Mouse (Mus musculus): Measurements from ENCODE around the gene Cnn3. TPM values are rescaled to one million over a fixed set of nuclear protein-coding genes. Genes with fewer than 3 reads are reported as not detected.

The Cnn3 gene
- polyA plus RNA-seq, 1 experiment from 2014 or later = 436 TPM

DNA sequence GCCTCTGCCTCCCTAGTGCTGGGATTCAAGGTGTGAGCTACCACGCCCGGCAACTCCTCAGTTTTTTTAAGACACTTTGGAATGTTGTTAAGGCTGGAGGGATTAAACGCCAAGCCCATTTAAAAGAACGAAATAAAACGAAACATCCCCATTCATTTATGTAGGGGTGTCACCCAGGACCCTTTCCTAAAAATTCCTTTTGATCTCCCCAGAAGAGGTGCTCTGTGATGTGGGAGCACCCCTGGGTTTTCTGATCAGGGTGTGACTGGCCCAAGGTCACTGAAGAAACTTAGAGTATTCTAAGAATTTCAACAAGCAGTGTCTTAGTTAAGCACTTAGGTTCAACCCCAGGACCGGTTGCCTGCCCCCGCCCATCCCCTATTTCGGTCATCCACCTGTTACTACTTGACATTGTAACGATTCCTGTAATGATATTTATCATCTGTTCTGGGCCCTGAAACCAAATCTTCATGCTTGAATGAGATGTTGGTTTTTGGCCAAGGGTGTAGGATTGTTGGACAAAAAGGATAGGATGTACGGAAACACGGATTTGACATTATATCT, 2.5 kb downstream of the Cnn3 start:
- Histone ChIP-seq H3K4me2 (replicated peaks) (peak overlapping the region; percentile 72), H3K9me3 (ENCODE audit: control insufficient read depth, low read length) (no peaks in the 10 kb centered on the region), H3K4me1 (replicated peaks; ENCODE audit: control insufficient read depth, insufficient read depth, low read length) (peaks cover 43% of the 10 kb centered on the region), H3K4me3 (replicated peaks; ENCODE audit: low read length) (peak overlapping the region; percentile 91), H3K27me3 (ENCODE audit: control insufficient read depth, insufficient read depth, low read length) (no peaks in the 10 kb centered on the region), H3K36me3 (replicated peaks; ENCODE audit: control insufficient read depth, insufficient read depth) (no peaks in the 10 kb centered on the region), H3K27ac (peak overlapping the region; percentile 95), H3K9ac (peak overlapping the region; percentile 98)
- WGBS = 50% methylated on average over 11 of the region's 11 CpGs
- no peak for DNase-seq (ENCODE audit: low spot score)
- no peak for ATAC-seq (ENCODE audit: low FRiP score)

DNA sequence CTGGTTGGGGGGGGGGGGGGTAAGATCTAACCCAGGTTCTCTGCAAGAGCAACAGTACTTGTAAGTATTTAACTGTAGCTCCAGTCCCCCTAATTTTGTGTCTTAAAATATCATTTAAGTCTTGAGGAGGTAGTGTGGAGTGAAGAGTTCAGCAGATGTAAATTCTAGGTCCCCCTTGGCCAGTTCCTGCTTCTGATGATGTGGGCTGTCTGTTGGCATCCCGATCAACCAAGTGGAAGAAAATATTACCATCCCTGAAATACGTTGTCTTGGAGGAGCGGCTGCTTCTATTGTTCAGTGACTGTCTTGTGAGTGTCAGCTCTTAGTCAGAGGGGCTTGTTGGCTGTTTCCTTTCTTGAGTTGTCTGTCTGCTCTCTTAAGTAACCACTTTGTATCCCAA, 3.2 kb downstream of the Cnn3 start:
- Histone ChIP-seq H3K4me3 (replicated peaks; ENCODE audit: low read length) (peak overlapping the region; percentile 91), H3K9me3 (ENCODE audit: control insufficient read depth, low read length) (no peaks in the 10 kb centered on the region), H3K27ac (no peak overlapping the region; the same call in 1 of the 2 replicates), H3K9ac (peak overlapping the region; percentile 42), H3K4me2 (replicated peaks) (peak overlapping the region; percentile 72), H3K36me3 (replicated peaks; ENCODE audit: control insufficient read depth, insufficient read depth) (no peaks in the 10 kb centered on the region), H3K27me3 (ENCODE audit: control insufficient read depth, insufficient read depth, low read length) (no peaks in the 10 kb centered on the region), H3K4me1 (replicated peaks; ENCODE audit: control insufficient read depth, insufficient read depth, low read length) (peaks cover 50% of the 10 kb centered on the region)
- DNase-seq (ENCODE audit: low spot score) (no peak), ATAC-seq (ENCODE audit: low FRiP score) (no peak)
- WGBS = 9% methylated on average over 3 of the region's 3 CpGs

DNA sequence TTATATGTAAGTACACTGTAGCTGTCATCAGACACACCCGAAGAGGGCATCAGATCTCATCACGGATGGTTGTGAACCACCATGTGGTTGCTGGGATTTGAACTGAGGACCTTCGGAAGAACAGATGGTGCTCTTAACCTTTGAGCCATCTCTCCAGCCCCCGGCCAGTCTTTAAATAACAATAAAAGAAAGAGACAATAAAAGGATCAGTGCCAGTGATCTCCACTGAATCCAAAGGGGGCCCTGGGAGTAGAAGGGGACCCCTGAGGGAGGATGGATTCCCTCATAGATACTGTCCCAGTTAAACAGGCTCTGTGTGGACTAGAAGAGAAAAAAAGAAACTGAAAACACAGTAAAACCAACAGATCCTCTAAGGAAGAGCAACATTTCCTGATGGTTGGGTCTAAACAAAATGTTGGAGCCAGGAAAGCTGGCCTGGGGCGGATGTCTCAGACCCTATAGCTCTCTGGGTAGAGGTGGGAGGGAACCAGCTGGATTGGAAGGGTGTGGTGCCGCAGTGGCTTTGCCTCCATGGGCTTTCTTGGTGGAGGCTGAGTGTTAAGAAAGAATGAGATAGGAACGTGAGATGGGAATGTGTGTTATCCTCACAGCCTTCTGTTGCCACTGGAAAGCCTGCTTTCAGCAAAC, 4.1 kb downstream of the Cnn3 start:
- Histone ChIP-seq H3K27me3 (ENCODE audit: control insufficient read depth, insufficient read depth, low read length) (no peaks in the 10 kb centered on the region), H3K4me1 (replicated peaks; ENCODE audit: control insufficient read depth, insufficient read depth, low read length) (peaks cover 60% of the 10 kb centered on the region), H3K27ac (0 out of 2 replicates have a peak overlapping the region, but pooled peaks have one; percentile 9), H3K36me3 (replicated peaks; ENCODE audit: control insufficient read depth, insufficient read depth) (no peaks in the 10 kb centered on the region), H3K9ac (no peak overlapping the region), H3K4me3 (replicated peaks; ENCODE audit: low read length) (0 out of 2 replicates have a peak overlapping the region, but pooled peaks have one; percentile 91), H3K4me2 (replicated peaks) (peak overlapping the region; percentile 72), H3K9me3 (ENCODE audit: control insufficient read depth, low read length) (no peaks in the 10 kb centered on the region)
- ATAC-seq (ENCODE audit: low FRiP score) (no peak), DNase-seq (ENCODE audit: low spot score) (no peak)
- 23% methylated on average over 7 of the region's 7 CpGs for WGBS

DNA sequence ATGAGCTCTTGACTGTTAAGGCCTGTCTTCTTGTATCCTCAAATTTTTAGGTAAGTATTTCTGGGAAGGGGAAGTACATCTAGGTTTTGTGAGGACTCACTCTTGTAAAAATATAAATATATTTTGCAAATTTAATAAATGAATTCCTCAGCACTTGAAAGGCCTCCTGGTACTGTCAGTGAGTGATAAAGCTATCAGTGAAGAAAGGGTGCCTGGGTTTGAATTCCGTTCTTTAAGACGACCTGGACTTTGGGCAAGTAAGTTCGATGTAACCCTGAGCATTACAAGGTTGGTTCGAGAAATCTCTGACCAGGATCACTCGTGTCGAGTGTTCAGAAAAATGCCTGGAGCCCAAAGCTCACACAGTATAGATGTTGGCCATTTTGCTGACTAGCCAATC, 7.1 kb downstream of the Cnn3 start:
- ATAC-seq (ENCODE audit: low FRiP score) = no peak

DNA sequence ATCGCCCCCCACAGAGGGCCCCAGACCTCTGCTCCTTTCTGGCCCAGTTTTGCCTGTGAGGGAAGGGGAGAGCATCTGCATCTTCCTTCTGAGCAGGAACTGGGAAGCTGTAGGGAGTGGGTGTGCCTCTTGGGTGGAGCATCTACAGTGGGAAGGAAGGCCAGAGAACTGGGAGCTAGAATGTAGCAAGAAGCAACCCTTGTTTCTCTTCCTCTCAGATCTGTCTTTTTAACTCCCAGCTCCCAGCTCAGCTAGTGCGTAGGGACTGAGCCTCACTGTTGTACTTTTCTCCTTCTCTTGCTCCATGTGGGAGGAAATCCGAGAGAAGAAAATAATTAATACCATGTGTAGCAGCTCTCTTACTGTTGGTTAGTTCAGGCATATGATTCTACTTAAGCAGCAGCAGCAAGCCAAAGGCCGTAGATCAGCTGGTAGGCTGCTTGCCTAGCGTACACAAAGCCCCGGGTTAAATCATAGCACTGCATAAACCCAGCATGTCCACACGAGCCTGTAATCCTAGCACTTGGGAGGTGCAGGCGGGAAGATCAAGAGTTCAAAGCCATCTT, 7.8 kb downstream of the Cnn3 start:
- Histone ChIP-seq H3K9me3 (ENCODE audit: control insufficient read depth, low read length) (no peaks in the 10 kb centered on the region), H3K4me1 (replicated peaks; ENCODE audit: control insufficient read depth, insufficient read depth, low read length) (peaks cover 60% of the 10 kb centered on the region)

More for the DNA sequence above, 7.1 kb downstream of the Cnn3 start:
- H3K27me3 ChIP-seq (ENCODE audit: control insufficient read depth, insufficient read depth, low read length) = no peaks in the 10 kb centered on the region
- H3K36me3 ChIP-seq (replicated peaks; ENCODE audit: control insufficient read depth, insufficient read depth) = no peaks in the 10 kb centered on the region
- no peak for DNase-seq (ENCODE audit: low spot score)
- H3K9ac ChIP-seq = no peak overlapping the region
- H3K9me3 ChIP-seq (ENCODE audit: control insufficient read depth, low read length) = no peaks in the 10 kb centered on the region
- WGBS = 81% methylated on average over 6 of the region's 6 CpGs
- H3K4me1 ChIP-seq (replicated peaks; ENCODE audit: control insufficient read depth, insufficient read depth, low read length) = peaks cover 67% of the 10 kb centered on the region
- H3K27ac ChIP-seq = no peak overlapping the region
- no peak overlapping the region for H3K4me2 ChIP-seq (replicated peaks)
- no peak overlapping the region for H3K4me3 ChIP-seq (replicated peaks; ENCODE audit: low read length)

DNA sequence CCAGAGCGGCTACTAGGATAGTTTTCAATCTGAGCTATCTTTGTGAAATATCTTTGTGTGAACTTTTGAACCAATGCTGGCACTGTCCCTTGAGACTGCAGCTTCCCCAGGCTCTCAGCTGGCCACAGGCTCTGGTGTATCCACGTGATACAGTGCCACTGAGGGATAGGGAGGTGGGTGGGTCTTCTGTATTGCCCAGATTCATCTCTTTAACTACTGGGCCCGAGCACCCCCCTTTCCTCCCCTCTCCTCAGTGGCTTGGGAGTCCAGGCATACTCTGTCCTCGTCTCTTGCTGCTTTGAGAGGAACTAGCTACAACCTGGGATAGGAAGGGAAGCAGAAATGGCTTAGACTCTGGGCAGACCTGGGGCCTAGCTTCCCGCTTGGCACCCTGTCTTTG, 9.0 kb downstream of the Cnn3 start:
- H3K27me3 ChIP-seq (ENCODE audit: control insufficient read depth, insufficient read depth, low read length) = no peaks in the 10 kb centered on the region

More for the DNA sequence above, 7.8 kb downstream of the Cnn3 start:
- Histone ChIP-seq H3K4me3 (replicated peaks; ENCODE audit: low read length) (no peak overlapping the region), H3K9ac (no peak overlapping the region), H3K36me3 (replicated peaks; ENCODE audit: control insufficient read depth, insufficient read depth) (no peaks in the 10 kb centered on the region), H3K27ac (0 out of 2 replicates have a peak overlapping the region, but pooled peaks have one; percentile 6), H3K4me2 (replicated peaks) (no peak overlapping the region), H3K27me3 (ENCODE audit: control insufficient read depth, insufficient read depth, low read length) (no peaks in the 10 kb centered on the region)
- WGBS = 58% methylated on average over 8 of the region's 8 CpGs
- ATAC-seq (ENCODE audit: low FRiP score) (no peak), DNase-seq (ENCODE audit: low spot score) (no peak)

DNA sequence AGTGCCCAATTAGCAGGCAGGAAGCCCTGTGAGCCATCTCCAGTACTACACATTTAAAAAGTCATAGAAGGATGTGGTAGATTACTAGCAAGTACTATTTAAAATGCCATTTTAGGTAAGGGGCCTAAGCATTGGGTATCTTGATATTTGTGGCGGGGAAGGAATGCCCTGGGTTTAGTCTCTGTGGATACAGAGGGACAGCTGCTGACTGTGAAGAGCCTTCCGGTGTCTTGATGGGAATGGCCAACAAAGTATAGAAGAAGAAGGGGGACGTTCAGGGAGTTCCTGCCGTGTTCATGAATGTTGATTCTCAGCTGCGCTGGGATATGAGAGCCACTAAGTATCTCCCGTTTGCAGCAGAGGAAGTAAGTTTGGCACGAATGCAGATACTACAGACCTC, 10.8 kb downstream of the Cnn3 start:
- Histone ChIP-seq H3K27ac (no peak overlapping the region), H3K36me3 (replicated peaks; ENCODE audit: control insufficient read depth, insufficient read depth) (peaks cover 7% of the 10 kb centered on the region; the same call in 1 of the 2 replicates), H3K4me3 (replicated peaks; ENCODE audit: low read length) (no peak overlapping the region), H3K9me3 (ENCODE audit: control insufficient read depth, low read length) (no peaks in the 10 kb centered on the region), H3K4me2 (replicated peaks) (no peak overlapping the region), H3K4me1 (replicated peaks; ENCODE audit: control insufficient read depth, insufficient read depth, low read length) (peaks cover 43% of the 10 kb centered on the region; the same call in 1 of the 2 replicates), H3K27me3 (ENCODE audit: control insufficient read depth, insufficient read depth, low read length) (no peaks in the 10 kb centered on the region), H3K9ac (no peak overlapping the region)
- DNase-seq (ENCODE audit: low spot score) (no peak), ATAC-seq (ENCODE audit: low FRiP score) (no peak)
- 85% methylated on average over 7 of the region's 7 CpGs for WGBS

More for the DNA sequence above, 9.0 kb downstream of the Cnn3 start:
- Histone ChIP-seq H3K4me1 (replicated peaks; ENCODE audit: control insufficient read depth, insufficient read depth, low read length) (peaks cover 55% of the 10 kb centered on the region), H3K9me3 (ENCODE audit: control insufficient read depth, low read length) (no peaks in the 10 kb centered on the region), H3K27ac (no peak overlapping the region), H3K36me3 (replicated peaks; ENCODE audit: control insufficient read depth, insufficient read depth) (no peaks in the 10 kb centered on the region), H3K4me3 (replicated peaks; ENCODE audit: low read length) (no peak overlapping the region), H3K4me2 (replicated peaks) (0 out of 2 replicates have a peak overlapping the region, but pooled peaks have one; percentile 11), H3K9ac (no peak overlapping the region)
- DNase-seq (ENCODE audit: low spot score) = no peak
- 69% methylated on average over 5 of the region's 5 CpGs for WGBS
- peak; percentile 34; the same call in 1 of the 2 replicates for ATAC-seq (ENCODE audit: low FRiP score)

DNA sequence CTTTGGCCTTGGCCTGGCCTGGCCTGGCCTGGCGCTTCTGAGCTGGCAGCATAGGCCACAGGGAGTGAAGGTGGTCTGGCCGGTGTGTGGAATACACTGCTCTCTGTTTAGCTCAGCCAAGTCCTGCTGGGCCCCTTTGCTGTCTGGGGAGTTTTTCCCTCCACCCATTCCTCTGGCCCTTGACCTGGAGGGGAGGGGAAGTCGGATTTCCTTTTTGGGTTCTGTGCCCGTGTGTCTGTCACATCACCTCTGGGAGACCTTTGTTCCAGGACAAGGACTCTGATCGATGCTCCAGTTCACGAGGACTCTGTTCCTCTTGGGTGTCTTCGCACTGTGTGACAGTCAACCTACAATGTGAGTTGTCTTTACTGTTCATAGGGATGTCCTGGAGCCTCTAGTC, 11.7 kb downstream of the Cnn3 start:
- H3K9ac ChIP-seq = no peak overlapping the region

DNA sequence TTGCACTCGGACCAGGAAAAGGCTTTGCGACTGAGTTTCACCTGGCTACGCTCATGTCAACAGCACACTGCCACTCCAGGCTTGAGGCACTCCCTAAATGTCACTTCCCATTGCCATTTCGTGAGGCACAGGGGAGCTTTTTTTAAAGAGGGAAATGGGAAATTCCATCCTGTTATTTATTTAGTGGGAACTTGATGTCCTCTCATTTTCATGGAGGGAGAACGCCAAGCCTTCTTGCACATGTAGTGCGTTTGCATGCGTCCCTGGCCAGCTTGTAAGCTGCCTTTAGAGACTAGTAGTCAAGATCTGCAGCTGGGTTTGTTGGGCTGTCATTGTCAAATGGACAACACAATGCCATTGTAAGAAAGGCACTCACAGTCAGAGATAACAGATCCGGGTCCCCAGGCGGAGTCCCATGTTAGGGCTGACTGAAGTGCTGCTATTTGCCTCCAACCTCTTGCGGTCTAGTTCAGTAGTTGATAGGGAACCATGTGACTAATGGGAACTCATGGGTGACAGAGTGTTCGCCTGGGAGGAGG, 13.4 kb downstream of the Cnn3 start:
- no peaks in the 10 kb centered on the region for H3K27me3 ChIP-seq (ENCODE audit: control insufficient read depth, insufficient read depth, low read length)
- peaks cover 7% of the 10 kb centered on the region; the same call in 1 of the 2 replicates for H3K36me3 ChIP-seq (replicated peaks; ENCODE audit: control insufficient read depth, insufficient read depth)
- no peak overlapping the region for H3K9ac ChIP-seq
- H3K9me3 ChIP-seq (ENCODE audit: control insufficient read depth, low read length) = no peaks in the 10 kb centered on the region
- H3K4me3 ChIP-seq (replicated peaks; ENCODE audit: low read length) = no peak overlapping the region
- H3K27ac ChIP-seq = no peak overlapping the region
- DNase-seq (ENCODE audit: low spot score) (no peak), ATAC-seq (ENCODE audit: low FRiP score) (no peak)
- WGBS = 76% methylated on average over 11 of the region's 11 CpGs
- no peak overlapping the region for H3K4me2 ChIP-seq (replicated peaks)
- H3K4me1 ChIP-seq (replicated peaks; ENCODE audit: control insufficient read depth, insufficient read depth, low read length) = peaks cover 26% of the 10 kb centered on the region; the same call in 1 of the 2 replicates

More for the DNA sequence above, 11.7 kb downstream of the Cnn3 start:
- Histone ChIP-seq H3K27ac (no peak overlapping the region), H3K36me3 (replicated peaks; ENCODE audit: control insufficient read depth, insufficient read depth) (peaks cover 7% of the 10 kb centered on the region; the same call in 1 of the 2 replicates), H3K4me3 (replicated peaks; ENCODE audit: low read length) (no peak overlapping the region), H3K9me3 (ENCODE audit: control insufficient read depth, low read length) (no peaks in the 10 kb centered on the region), H3K4me1 (replicated peaks; ENCODE audit: control insufficient read depth, insufficient read depth, low read length) (peaks cover 43% of the 10 kb centered on the region; the same call in 1 of the 2 replicates), H3K27me3 (ENCODE audit: control insufficient read depth, insufficient read depth, low read length) (no peaks in the 10 kb centered on the region), H3K4me2 (replicated peaks) (no peak overlapping the region)
- DNase-seq (ENCODE audit: low spot score) (no peak), ATAC-seq (ENCODE audit: low FRiP score) (no peak)
- WGBS = 65% methylated on average over 7 of the region's 7 CpGs

All from hindbrain, embryonic 14.5 days (tissue).